Mouse (Mus musculus): Measurements from ENCODE around the gene En2. TPM values are rescaled to one million over a fixed set of nuclear protein-coding genes. Genes with fewer than 3 reads are reported as not detected.

En2 gene
- polyA plus RNA-seq, 1 experiment from 2014 or later: 0.55 TPM

GRCm38 (mm10) chr5:28157781-28158180 lies 7.7 kb upstream of the En2 start:
- H3K27me3 ChIP-seq (replicated peaks; ENCODE audit: control insufficient read depth, insufficient read depth, low read length): peaks cover 50% of the 10 kb centered on the region
- peak overlapping the region; percentile 41 for H3K4me2 ChIP-seq (ENCODE audit: low read length)
- H3K4me3 ChIP-seq (ENCODE audit: low read length): peak overlapping the region; percentile 24
- H3K27ac ChIP-seq (ENCODE audit: low read depth, low read length): no peak overlapping the region
- no peaks in the 10 kb centered on the region for H3K9me3 ChIP-seq (ENCODE audit: control insufficient read depth, low read length)
- no peak overlapping the region for H3K9ac ChIP-seq (ENCODE audit: low read depth, low read length)
- WGBS: 2% methylated on average over 17 of the region's 17 CpGs
- H3K4me1 ChIP-seq (ENCODE audit: control insufficient read depth, insufficient read depth, low read depth, low read length): peaks cover 4% of the 10 kb centered on the region
- no peaks in the 10 kb centered on the region for H3K36me3 ChIP-seq (ENCODE audit: control insufficient read depth, insufficient read depth, low read length)
- ATAC-seq: no peak

- peak; percentile 75 for ATAC-seq
- H3K4me3 ChIP-seq (ENCODE audit: low read length): peak overlapping the region; percentile 24
- peaks cover 4% of the 10 kb centered on the region for H3K4me1 ChIP-seq (ENCODE audit: control insufficient read depth, insufficient read depth, low read depth, low read length)
- peak overlapping the region; percentile 41 for H3K4me2 ChIP-seq (ENCODE audit: low read length)
- no peaks in the 10 kb centered on the region for H3K9me3 ChIP-seq (ENCODE audit: control insufficient read depth, low read length)
- H3K27me3 ChIP-seq (replicated peaks; ENCODE audit: control insufficient read depth, insufficient read depth, low read length): peaks cover 55% of the 10 kb centered on the region
- no peak overlapping the region; the same call in 1 of the 2 replicates for H3K27ac ChIP-seq (ENCODE audit: low read depth, low read length)
- WGBS: 2% methylated on average over 31 of the region's 31 CpGs
- no peak overlapping the region for H3K9ac ChIP-seq (ENCODE audit: low read depth, low read length)
- no peaks in the 10 kb centered on the region for H3K36me3 ChIP-seq (ENCODE audit: control insufficient read depth, insufficient read depth, low read length)
These were observed 7.0 kb upstream of the En2 start for GRCm38 (mm10) chr5:28158308-28159071.

- no peak overlapping the region for H3K9ac ChIP-seq (ENCODE audit: low read depth, low read length)
- H3K9me3 ChIP-seq (ENCODE audit: control insufficient read depth, low read length): no peaks in the 10 kb centered on the region
- H3K27ac ChIP-seq (ENCODE audit: low read depth, low read length): no peak overlapping the region
- peaks cover 4% of the 10 kb centered on the region for H3K4me1 ChIP-seq (ENCODE audit: control insufficient read depth, insufficient read depth, low read depth, low read length)
- no peak overlapping the region for H3K4me2 ChIP-seq (ENCODE audit: low read length)
- ATAC-seq: no peak
- peaks cover 61% of the 10 kb centered on the region for H3K27me3 ChIP-seq (replicated peaks; ENCODE audit: control insufficient read depth, insufficient read depth, low read length)
- H3K4me3 ChIP-seq (ENCODE audit: low read length): no peak overlapping the region
- H3K36me3 ChIP-seq (ENCODE audit: control insufficient read depth, insufficient read depth, low read length): no peaks in the 10 kb centered on the region
- WGBS: 5% methylated on average over 15 of the region's 15 CpGs
These were observed 6.4 kb upstream of the En2 start for GRCm38 (mm10) chr5:28159072-28159458.

GRCm38 (mm10) chr5:28159891-28160470 lies 5.5 kb upstream of the En2 start:
- H3K27me3 ChIP-seq (replicated peaks; ENCODE audit: control insufficient read depth, insufficient read depth, low read length): peaks cover 59% of the 10 kb centered on the region
- H3K9me3 ChIP-seq (ENCODE audit: control insufficient read depth, low read length): no peaks in the 10 kb centered on the region
- no peak for ATAC-seq
- no peak overlapping the region for H3K4me2 ChIP-seq (ENCODE audit: low read length)
- no peak overlapping the region for H3K4me3 ChIP-seq (ENCODE audit: low read length)
- no peak overlapping the region for H3K27ac ChIP-seq (ENCODE audit: low read depth, low read length)
- H3K4me1 ChIP-seq (ENCODE audit: control insufficient read depth, insufficient read depth, low read depth, low read length): peaks cover 4% of the 10 kb centered on the region
- no peak overlapping the region for H3K9ac ChIP-seq (ENCODE audit: low read depth, low read length)
- WGBS: 13% methylated on average over 8 of the region's 8 CpGs
- no peaks in the 10 kb centered on the region for H3K36me3 ChIP-seq (ENCODE audit: control insufficient read depth, insufficient read depth, low read length)

GRCm38 (mm10) chr5:28161383-28161937 lies 4.0 kb upstream of the En2 start:
- ATAC-seq: no peak
- Histone ChIP-seq H3K36me3 (ENCODE audit: control insufficient read depth, insufficient read depth, low read length) (no peaks in the 10 kb centered on the region), H3K9me3 (ENCODE audit: control insufficient read depth, low read length) (no peaks in the 10 kb centered on the region), H3K9ac (ENCODE audit: low read depth, low read length) (peak overlapping the region; percentile 15; the same call in 1 of the 2 replicates), H3K4me2 (ENCODE audit: low read length) (peak overlapping the region; percentile 38), H3K27me3 (replicated peaks; ENCODE audit: control insufficient read depth, insufficient read depth, low read length) (peaks cover 64% of the 10 kb centered on the region), H3K27ac (ENCODE audit: low read depth, low read length) (no peak overlapping the region), H3K4me3 (ENCODE audit: low read length) (no peak overlapping the region; the same call in 1 of the 2 replicates), H3K4me1 (ENCODE audit: control insufficient read depth, insufficient read depth, low read depth, low read length) (peaks cover 14% of the 10 kb centered on the region)
- WGBS: 6% methylated on average over 20 of the region's 20 CpGs

GRCm38 (mm10) chr5:28161938-28162402 lies 3.5 kb upstream of the En2 start:
- WGBS: under 1% methylated on average over 24 of the region's 24 CpGs
- peak overlapping the region; percentile 29; the same call in 1 of the 2 replicates for H3K9ac ChIP-seq (ENCODE audit: low read depth, low read length)
- H3K27me3 ChIP-seq (replicated peaks; ENCODE audit: control insufficient read depth, insufficient read depth, low read length): peaks cover 63% of the 10 kb centered on the region
- ATAC-seq: no peak
- H3K36me3 ChIP-seq (ENCODE audit: control insufficient read depth, insufficient read depth, low read length): no peaks in the 10 kb centered on the region
- peaks cover 17% of the 10 kb centered on the region for H3K4me1 ChIP-seq (ENCODE audit: control insufficient read depth, insufficient read depth, low read depth, low read length)
- peak overlapping the region; percentile 38 for H3K4me2 ChIP-seq (ENCODE audit: low read length)
- no peak overlapping the region for H3K27ac ChIP-seq (ENCODE audit: low read depth, low read length)
- H3K9me3 ChIP-seq (ENCODE audit: control insufficient read depth, low read length): no peaks in the 10 kb centered on the region
- peak overlapping the region; percentile 17; the same call in 1 of the 2 replicates for H3K4me3 ChIP-seq (ENCODE audit: low read length)

- no peak overlapping the region for H3K27ac ChIP-seq (ENCODE audit: low read depth, low read length)
- peaks cover 57% of the 10 kb centered on the region for H3K27me3 ChIP-seq (replicated peaks; ENCODE audit: control insufficient read depth, insufficient read depth, low read length)
These were observed 1.6 kb upstream of the En2 start for GRCm38 (mm10) chr5:28163926-28164325.

GRCm38 (mm10) chr5:28166256-28167231 lies 1.1 kb downstream of the En2 start:
- Histone ChIP-seq H3K27ac (ENCODE audit: low read depth, low read length) (peak overlapping the region; percentile 87), H3K4me3 (ENCODE audit: low read length) (peak overlapping the region; percentile 59), H3K4me1 (ENCODE audit: control insufficient read depth, insufficient read depth, low read depth, low read length) (peaks cover 13% of the 10 kb centered on the region), H3K27me3 (replicated peaks; ENCODE audit: control insufficient read depth, insufficient read depth, low read length) (peaks cover 54% of the 10 kb centered on the region), H3K4me2 (ENCODE audit: low read length) (peak overlapping the region; percentile 85), H3K9ac (ENCODE audit: low read depth, low read length) (peak overlapping the region; percentile 66), H3K9me3 (ENCODE audit: control insufficient read depth, low read length) (no peaks in the 10 kb centered on the region), H3K36me3 (ENCODE audit: control insufficient read depth, insufficient read depth, low read length) (no peaks in the 10 kb centered on the region)
- under 1% methylated on average over 96 of the region's 111 CpGs for WGBS
- no peak for ATAC-seq

More at GRCm38 (mm10) chr5:28163926-28164325, 1.6 kb upstream of the En2 start:
- no peaks in the 10 kb centered on the region for H3K36me3 ChIP-seq (ENCODE audit: control insufficient read depth, insufficient read depth, low read length)
- H3K4me1 ChIP-seq (ENCODE audit: control insufficient read depth, insufficient read depth, low read depth, low read length): peaks cover 13% of the 10 kb centered on the region
- H3K4me2 ChIP-seq (ENCODE audit: low read length): no peak overlapping the region
- 12% methylated on average over 1 of the region's 1 CpGs for WGBS
- no peak overlapping the region for H3K9ac ChIP-seq (ENCODE audit: low read depth, low read length)
- H3K9me3 ChIP-seq (ENCODE audit: control insufficient read depth, low read length): no peaks in the 10 kb centered on the region
- no peak for ATAC-seq
- H3K4me3 ChIP-seq (ENCODE audit: low read length): no peak overlapping the region

Measured in hindbrain, embryonic 16.5 days (tissue).